Mouse (Mus musculus) heart, embryonic 14.5 days (tissue): ENCODE results near the gene Slc10a1. TPM values are rescaled to one million over a fixed set of nuclear protein-coding genes. Genes with fewer than 3 reads are reported as not detected.
"Not testable (repeated sequence)": the region's sequence is repeated elsewhere in the genome, so short reads cannot be mapped to it uniquely, and the experiment has no call there.

Source experiments
- ATAC-seq: fragments of 200-750 bp; cut with Nextera tagmentation; 2 replicates; pipeline ENCODE4 v1.8.0; 2017; ENCODE audit warnings: low read depth, moderate TSS enrichment; ENCODE audit not compliant: insufficient number of reproducible peaks, insufficient read depth, low FRiP score
- H3K27ac ChIP-seq, 2 experiments: fragments of 200-500 bp in 1 of 2; fragments of 300-500 bp in 1 of 2; sonication (generic) in 1 of 2; replicated peaks in 1 of 2; 2 replicates each; pipeline ENCODE4 v1.5.1; 2012 to 2014; ENCODE audit warnings: low read depth in 2 of 2, low read length in 2 of 2, control low read depth in 1 of 2, mild to moderate bottlenecking in 1 of 2, mixed read lengths in 1 of 2; ENCODE audit not compliant: control insufficient read depth in 1 of 2, insufficient read depth in 1 of 2
- H3K27me3 ChIP-seq: fragments of 300-500 bp; sonication (generic); 2 replicates; pipeline ENCODE4 v1.6.1; 2014; ENCODE audit warnings: mild to moderate bottlenecking, low read length, control low read depth; ENCODE audit not compliant: control insufficient read depth, insufficient read depth
- H3K36me3 ChIP-seq: fragments of 300-500 bp; sonication (generic); 2 replicates; pipeline ENCODE4 v1.6.1; 2014; ENCODE audit warnings: mild to moderate bottlenecking, control low read depth, low read length, mixed read lengths; ENCODE audit not compliant: control insufficient read depth, insufficient read depth
- H3K4me1 ChIP-seq, 2 experiments: fragments of 200-500 bp in 1 of 2; fragments of 300-500 bp in 1 of 2; sonication (generic) in 1 of 2; 2 replicates each; pipeline ENCODE4 v1.6.1; 2012 to 2014; ENCODE audit warnings: low read length in 2 of 2, control low read depth in 1 of 2, mixed read lengths in 1 of 2; ENCODE audit not compliant: control insufficient read depth in 2 of 2, insufficient read depth in 2 of 2
- H3K4me2 ChIP-seq: fragments of 300-500 bp; sonication (generic); 2 replicates; pipeline ENCODE4 v1.6.1; 2014; ENCODE audit warnings: mild to moderate bottlenecking, low read length
- H3K4me3 ChIP-seq, 2 experiments: fragments of 200-500 bp in 1 of 2; fragments of 300-500 bp in 1 of 2; sonication (generic) in 1 of 2; 2 replicates each; pipeline ENCODE4 v1.5.1; 2012 to 2014; ENCODE audit warnings: low read length in 2 of 2, mild to moderate bottlenecking in 2 of 2, control low read depth in 1 of 2, low read depth in 1 of 2, moderate library complexity in 1 of 2; ENCODE audit not compliant: control insufficient read depth in 1 of 2, insufficient read depth in 1 of 2
- H3K9ac ChIP-seq: fragments of 300-500 bp; sonication (generic); 2 replicates; pipeline ENCODE4 v1.6.1; 2014; ENCODE audit warnings: mild to moderate bottlenecking, low read length
- H3K9me3 ChIP-seq: fragments of 300-500 bp; sonication (generic); 2 replicates; pipeline ENCODE4 v1.6.1; 2016; ENCODE audit warnings: low read length, control low read depth; ENCODE audit not compliant: control insufficient read depth
- WGBS: fragments of 180-500 bp; shearing (Covaris S2); extraction: QIAGEN DNeasy Blood & Tissue Kit; methylation state at CpG from one replicate; pipeline ENCODE4 v1.1.7; 2014; 5-methylcytosine and 5-hydroxymethylcytosine counted together
- polyA plus RNA-seq: library from polyadenylated mRNA; unstranded; fragments of >200 nt; fragmentation: Nextera tagmentation; extraction: Ambion mirVana; gene quantifications from 2 replicates; pipeline ENCODE4 v1.2.1, GENCODE M21; 2014

The Slc10a1 gene
- polyA plus RNA-seq, 1 experiment from 2014 or later, result 0.74 TPM

GRCm38 (mm10) chr12:80948202-80948601, 20.3 kb downstream of the Slc10a1 start:
- H3K27ac ChIP-seq, result no peak overlapping the region
- no peaks in the 10 kb centered on the region for H3K9me3 ChIP-seq
- no peak overlapping the region for H3K4me2 ChIP-seq
- no peaks in the 10 kb centered on the region for H3K27me3 ChIP-seq
- no peak for ATAC-seq
- peaks cover 63% of the 10 kb centered on the region for H3K36me3 ChIP-seq
- H3K4me1 ChIP-seq, result peaks cover 0 to 4% of the 10 kb centered on the region in 2 experiments; a peak in 3 of 4 replicates
- no peak overlapping the region for H3K4me3 ChIP-seq
- H3K9ac ChIP-seq, result no peak overlapping the region
- WGBS, result 90% methylated on average over 18 of the region's 18 CpGs

GRCm38 (mm10) chr12:80945996-80946355, 22.5 kb downstream of the Slc10a1 start:
- WGBS, result under 1% methylated on average over 42 of the region's 47 CpGs
- H3K4me3 ChIP-seq, result peak overlapping the region; percentile 63 to 98
- H3K36me3 ChIP-seq, result peaks cover 41% of the 10 kb centered on the region
- H3K9me3 ChIP-seq, result no peaks in the 10 kb centered on the region
- H3K27ac ChIP-seq, result peak overlapping the region; percentile 79 to 99
- H3K4me2 ChIP-seq, result peak overlapping the region; percentile 85
- ATAC-seq, result peak; percentile 95
- H3K9ac ChIP-seq, result peak overlapping the region; percentile 100
- peaks cover 0 to 4% of the 10 kb centered on the region in 2 experiments; a peak in 3 of 4 replicates for H3K4me1 ChIP-seq
- no peaks in the 10 kb centered on the region for H3K27me3 ChIP-seq

GRCm38 (mm10) chr12:80945334-80945995, 23.0 kb downstream of the Slc10a1 start, which contains the start of gene Srsf5:
Gene Srsf5 (plus strand): TSS chr12:80945504.
- Histone ChIP-seq H3K4me3 (peak within 1 kb of the TSS; percentile 63 to 98), H3K27me3 (no peaks in the 10 kb centered on the region), H3K4me2 (peak within 1 kb of the TSS; percentile 85), H3K27ac (peak within 1 kb of the TSS; percentile 79 to 99), H3K36me3 (peaks cover 36% of the 10 kb centered on the region), H3K9ac (peak within 1 kb of the TSS; percentile 100), H3K9me3 (no peaks in the 10 kb centered on the region), H3K4me1 (peaks cover 0 to 4% of the 10 kb centered on the region in 2 experiments; a peak in 3 of 4 replicates)
- WGBS, result under 1% methylated on average over 50 of the region's 57 CpGs
- ATAC-seq, result peak; percentile 94

- H3K27ac ChIP-seq, result peak overlapping the region in 1 of 2 experiments; percentile 99; a peak in 3 of 4 replicates
- peak overlapping the region; percentile 43 to 98 for H3K4me3 ChIP-seq
- H3K9ac ChIP-seq, result peak overlapping the region; percentile 100
- H3K27me3 ChIP-seq, H3K9me3 ChIP-seq, H3K4me1 ChIP-seq: not testable (repeated sequence)
- peaks cover 35% of the 10 kb centered on the region for H3K36me3 ChIP-seq
- ATAC-seq, result 0 out of 2 replicates have a peak, but pooled peaks have one; percentile 11
- under 1% methylated on average over 9 of the region's 9 CpGs for WGBS
- H3K4me2 ChIP-seq, result peak overlapping the region; percentile 57
These were observed 23.6 kb downstream of the Slc10a1 start for GRCm38 (mm10) chr12:80944963-80945333.

- Histone ChIP-seq H3K4me3 (no peak overlapping the region), H3K4me2 (no peak overlapping the region)
- 88% methylated on average over 4 of the region's 4 CpGs for WGBS
These were observed 24.3 kb downstream of the Slc10a1 start for GRCm38 (mm10) chr12:80944204-80944603.

GRCm38 (mm10) chr12:80943395-80943794, 25.1 kb downstream of the Slc10a1 start:
- ATAC-seq, result no peak
- Histone ChIP-seq H3K4me2 (no peak overlapping the region), H3K4me3 (no peak overlapping the region), H3K36me3 (peaks cover 20% of the 10 kb centered on the region), H3K27me3 (no peaks in the 10 kb centered on the region), H3K9ac (no peak overlapping the region), H3K4me1 (peaks cover 0 to 8% of the 10 kb centered on the region in 2 experiments; a peak in 3 of 4 replicates), H3K9me3 (no peaks in the 10 kb centered on the region), H3K27ac (no peak overlapping the region)
- 71% methylated on average over 3 of the region's 3 CpGs for WGBS

More at GRCm38 (mm10) chr12:80944204-80944603, 24.3 kb downstream of the Slc10a1 start:
- H3K27me3 ChIP-seq, result no peaks in the 10 kb centered on the region
- no peak for ATAC-seq
- peaks cover 28% of the 10 kb centered on the region for H3K36me3 ChIP-seq
- no peak overlapping the region for H3K27ac ChIP-seq
- peaks cover 0 to 4% of the 10 kb centered on the region in 2 experiments; a peak in 3 of 4 replicates for H3K4me1 ChIP-seq
- no peaks in the 10 kb centered on the region for H3K9me3 ChIP-seq
- no peak overlapping the region for H3K9ac ChIP-seq

GRCm38 (mm10) chr12:80941886-80942285, 26.6 kb downstream of the Slc10a1 start:
- no peak for ATAC-seq
- WGBS, result 84% methylated on average over 3 of the region's 3 CpGs
- H3K36me3 ChIP-seq, result peaks cover 6% of the 10 kb centered on the region
- no peak overlapping the region for H3K9ac ChIP-seq
- H3K27ac ChIP-seq, result no peak overlapping the region
- no peak overlapping the region for H3K4me2 ChIP-seq
- H3K27me3 ChIP-seq, result no peaks in the 10 kb centered on the region
- no peaks in the 10 kb centered on the region for H3K9me3 ChIP-seq
- H3K4me1 ChIP-seq, result peaks cover 0 to 8% of the 10 kb centered on the region in 2 experiments; a peak in 2 of 4 replicates
- H3K4me3 ChIP-seq, result no peak overlapping the region
